Mouse (Mus musculus): ENCODE measurements at regions not wholly inside any gene's neighbourhood (a gene's known extent, or its start where the extent isn't known, plus 50 kb on each side); places are given as distances from the start of the nearest gene placed in this dataset.
"Not testable (repeated sequence)": the region's sequence is repeated elsewhere in the genome, so short reads cannot be mapped to it uniquely, and the experiment has no call there.

GRCm38 (mm10) chr9:72166084-72166483 lies 54.4 kb upstream of the Tcf12 start:
- no peak for DNase-seq (ENCODE audit: extremely low spot score, low spot score)

GRCm38 (mm10) chr9:72166611-72167010 lies 54.9 kb upstream of the Tcf12 start:
- no peak for DNase-seq (ENCODE audit: extremely low spot score, low spot score)

- DNase-seq (ENCODE audit: extremely low spot score, low spot score): no peak
Observed at GRCm38 (mm10) chr9:72169231-72169630, 57.6 kb upstream of the Tcf12 start.

GRCm38 (mm10) chr9:72169728-72170188 lies 58.1 kb upstream of the Tcf12 start:
- peak; percentile 61 for DNase-seq (ENCODE audit: extremely low spot score, low spot score)

GRCm38 (mm10) chr9:72170235-72170634 lies 58.6 kb upstream of the Tcf12 start:
- peak; percentile 24 for DNase-seq (ENCODE audit: extremely low spot score, low spot score)

GRCm38 (mm10) chr9:72172331-72172730 lies 60.7 kb upstream of the Tcf12 start:
- no peak for DNase-seq (ENCODE audit: extremely low spot score, low spot score)

GRCm38 (mm10) chr9:72180972-72181371 lies 69.3 kb upstream of the Tcf12 start:
- DNase-seq (ENCODE audit: extremely low spot score, low spot score): no peak

- DNase-seq (ENCODE audit: extremely low spot score, low spot score): no peak
Observed at GRCm38 (mm10) chr9:72183336-72183735, 71.7 kb upstream of the Tcf12 start.

- DNase-seq (ENCODE audit: extremely low spot score, low spot score): no peak
Observed at GRCm38 (mm10) chr9:72183925-72184324, 72.3 kb upstream of the Tcf12 start.

- DNase-seq (ENCODE audit: extremely low spot score, low spot score): no peak
Observed at GRCm38 (mm10) chr9:72189867-72190266, 78.2 kb upstream of the Tcf12 start.

GRCm38 (mm10) chr9:72190631-72191030 lies 79.0 kb upstream of the Tcf12 start:
- DNase-seq (ENCODE audit: extremely low spot score, low spot score): no peak

- no peak for DNase-seq (ENCODE audit: extremely low spot score, low spot score)
Observed at GRCm38 (mm10) chr9:72191091-72191490, 79.4 kb upstream of the Tcf12 start.

- DNase-seq (ENCODE audit: extremely low spot score, low spot score): peak; percentile 32
Observed at GRCm38 (mm10) chr9:72192051-72192952, 80.6 kb upstream of the Tcf12 start.

- not testable (repeated sequence) for DNase-seq (ENCODE audit: extremely low spot score, low spot score)
Observed at GRCm38 (mm10) chr9:72192953-72193337, 81.3 kb upstream of the Tcf12 start.

- no peak for DNase-seq (ENCODE audit: extremely low spot score, low spot score)
Observed at GRCm38 (mm10) chr9:72195348-72195747, 79.3 kb upstream of the Zfp280d start.

GRCm38 (mm10) chr9:72196626-72197330 lies 77.9 kb upstream of the Zfp280d start:
- no peak for DNase-seq (ENCODE audit: extremely low spot score, low spot score)

- no peak for DNase-seq (ENCODE audit: extremely low spot score, low spot score)
Observed at GRCm38 (mm10) chr9:72197331-72197732, 77.3 kb upstream of the Zfp280d start.

GRCm38 (mm10) chr9:72198976-72199375 lies 75.7 kb upstream of the Zfp280d start:
- DNase-seq (ENCODE audit: extremely low spot score, low spot score): no peak

- no peak for DNase-seq (ENCODE audit: extremely low spot score, low spot score)
Observed at GRCm38 (mm10) chr9:72204357-72204905, 70.2 kb upstream of the Zfp280d start.

GRCm38 (mm10) chr9:72205815-72206214 lies 68.8 kb upstream of the Zfp280d start:
- DNase-seq (ENCODE audit: extremely low spot score, low spot score): no peak

GRCm38 (mm10) chr9:72206911-72207310 lies 67.7 kb upstream of the Zfp280d start:
- DNase-seq (ENCODE audit: extremely low spot score, low spot score): no peak

GRCm38 (mm10) chr9:72208296-72208695 lies 66.4 kb upstream of the Zfp280d start:
- DNase-seq (ENCODE audit: extremely low spot score, low spot score): no peak
